Mouse (Mus musculus): ENCODE results near the gene S1pr1. TPM values are rescaled to one million over a fixed set of nuclear protein-coding genes. Genes with fewer than 3 reads are reported as not detected.

The S1pr1 gene
- polyA plus RNA-seq, 1 experiment, result 2.9 TPM

- no peak overlapping the region for H3K4me3 ChIP-seq (ENCODE audit: insufficient read depth, poor library complexity, severe bottlenecking)
- no peaks in the 10 kb centered on the region for H3K79me3 ChIP-seq (ENCODE audit: low read depth)
- TF ChIP-seq MAX (IDR thresholded peaks at IDR 0.05) (no peak), MYOD1 (IDR thresholded peaks at IDR 0.05; ENCODE audit: control insufficient read depth, insufficient read length, low read depth) (no peak), MYOG (IDR thresholded peaks at IDR 0.05; ENCODE audit: control insufficient read depth, extremely low read depth, insufficient read length) (no peak), FOSL1 (IDR thresholded peaks at IDR 0.05; ENCODE audit: insufficient read depth, low read length, poor library complexity, severe bottlenecking) (no peak), CTCF (IDR thresholded peaks at IDR 0.05; ENCODE audit: control insufficient read depth, insufficient read depth, insufficient read length) (no peak), CEBPB (IDR thresholded peaks at IDR 0.05; ENCODE audit: low read depth) (no peak), USF1 (IDR thresholded peaks at IDR 0.05; ENCODE audit: low read depth) (no peak)
- no peaks in the 10 kb centered on the region for H3K36me3 ChIP-seq (ENCODE audit: control insufficient read depth, insufficient read depth)
- H3K27me3 ChIP-seq (ENCODE audit: control insufficient read depth, insufficient read depth, insufficient read length), result no peaks in the 10 kb centered on the region
- H3ac ChIP-seq (ENCODE audit: control insufficient read depth, insufficient read length, low read depth), result no peak overlapping the region
- H3K79me2 ChIP-seq (ENCODE audit: control insufficient read depth, insufficient read depth), result no peaks in the 10 kb centered on the region
Measured at GRCm38 (mm10) chr3:115682328-115683088, 32.4 kb downstream of the S1pr1 start.

GRCm38 (mm10) chr3:115681184-115681583, 33.7 kb downstream of the S1pr1 start:
- no peaks in the 10 kb centered on the region for H3K27me3 ChIP-seq (ENCODE audit: control insufficient read depth, insufficient read depth, insufficient read length)
- TF ChIP-seq CTCF (IDR thresholded peaks at IDR 0.05; ENCODE audit: control insufficient read depth, insufficient read depth, insufficient read length), result no peak
- TF ChIP-seq USF1 (IDR thresholded peaks at IDR 0.05; ENCODE audit: low read depth), result no peak
- TF ChIP-seq CEBPB (IDR thresholded peaks at IDR 0.05; ENCODE audit: low read depth), result no peak
- no peak for TF ChIP-seq MYOG (IDR thresholded peaks at IDR 0.05; ENCODE audit: control insufficient read depth, extremely low read depth, insufficient read length)
- no peak for TF ChIP-seq MAX (IDR thresholded peaks at IDR 0.05)
- TF ChIP-seq FOSL1 (IDR thresholded peaks at IDR 0.05; ENCODE audit: insufficient read depth, low read length, poor library complexity, severe bottlenecking), result no peak
- no peak for TF ChIP-seq MYOD1 (IDR thresholded peaks at IDR 0.05; ENCODE audit: control insufficient read depth, insufficient read length, low read depth)
- H3K79me3 ChIP-seq (ENCODE audit: low read depth), result no peaks in the 10 kb centered on the region
- no peak overlapping the region for H3K4me3 ChIP-seq (ENCODE audit: insufficient read depth, poor library complexity, severe bottlenecking)
- H3K36me3 ChIP-seq (ENCODE audit: control insufficient read depth, insufficient read depth), result no peaks in the 10 kb centered on the region
- H3ac ChIP-seq (ENCODE audit: control insufficient read depth, insufficient read length, low read depth), result no peak overlapping the region
- no peaks in the 10 kb centered on the region for H3K79me2 ChIP-seq (ENCODE audit: control insufficient read depth, insufficient read depth)

- TF ChIP-seq FOSL1 (IDR thresholded peaks at IDR 0.05; ENCODE audit: insufficient read depth, low read length, poor library complexity, severe bottlenecking) (no peak), MYOD1 (IDR thresholded peaks at IDR 0.05; ENCODE audit: control insufficient read depth, insufficient read length, low read depth) (no peak), USF1 (IDR thresholded peaks at IDR 0.05; ENCODE audit: low read depth) (no peak), CEBPB (IDR thresholded peaks at IDR 0.05; ENCODE audit: low read depth) (no peak), MAX (IDR thresholded peaks at IDR 0.05) (no peak), CTCF (IDR thresholded peaks at IDR 0.05; ENCODE audit: control insufficient read depth, insufficient read depth, insufficient read length) (no peak)
- Histone ChIP-seq H3K27me3 (ENCODE audit: control insufficient read depth, insufficient read depth, insufficient read length) (no peaks in the 10 kb centered on the region), H3ac (ENCODE audit: control insufficient read depth, insufficient read length, low read depth) (no peak overlapping the region), H3K4me3 (ENCODE audit: insufficient read depth, poor library complexity, severe bottlenecking) (no peak overlapping the region), H3K79me2 (ENCODE audit: control insufficient read depth, insufficient read depth) (no peaks in the 10 kb centered on the region), H3K79me3 (ENCODE audit: low read depth) (no peaks in the 10 kb centered on the region), H3K36me3 (ENCODE audit: control insufficient read depth, insufficient read depth) (no peaks in the 10 kb centered on the region)
Measured at GRCm38 (mm10) chr3:115679022-115679421, 35.9 kb downstream of the S1pr1 start.

- Histone ChIP-seq H3K36me3 (ENCODE audit: control insufficient read depth, insufficient read depth) (no peaks in the 10 kb centered on the region), H3ac (ENCODE audit: control insufficient read depth, insufficient read length, low read depth) (no peak overlapping the region), H3K4me3 (ENCODE audit: insufficient read depth, poor library complexity, severe bottlenecking) (no peak overlapping the region), H3K27me3 (ENCODE audit: control insufficient read depth, insufficient read depth, insufficient read length) (no peaks in the 10 kb centered on the region), H3K79me3 (ENCODE audit: low read depth) (no peaks in the 10 kb centered on the region), H3K79me2 (ENCODE audit: control insufficient read depth, insufficient read depth) (no peaks in the 10 kb centered on the region)
- TF ChIP-seq CEBPB (IDR thresholded peaks at IDR 0.05; ENCODE audit: low read depth) (no peak), MYOD1 (IDR thresholded peaks at IDR 0.05; ENCODE audit: control insufficient read depth, insufficient read length, low read depth) (no peak), USF1 (IDR thresholded peaks at IDR 0.05; ENCODE audit: low read depth) (no peak), FOSL1 (IDR thresholded peaks at IDR 0.05; ENCODE audit: insufficient read depth, low read length, poor library complexity, severe bottlenecking) (no peak), CTCF (IDR thresholded peaks at IDR 0.05; ENCODE audit: control insufficient read depth, insufficient read depth, insufficient read length) (no peak)
Measured at GRCm38 (mm10) chr3:115675546-115676535, 39.0 kb downstream of the S1pr1 start.

GRCm38 (mm10) chr3:115674665-115675064, 40.2 kb downstream of the S1pr1 start:
- Histone ChIP-seq H3K4me3 (ENCODE audit: insufficient read depth, poor library complexity, severe bottlenecking) (no peak overlapping the region), H3K79me2 (ENCODE audit: control insufficient read depth, insufficient read depth) (no peaks in the 10 kb centered on the region), H3K36me3 (ENCODE audit: control insufficient read depth, insufficient read depth) (no peaks in the 10 kb centered on the region), H3K27me3 (ENCODE audit: control insufficient read depth, insufficient read depth, insufficient read length) (no peaks in the 10 kb centered on the region), H3ac (ENCODE audit: control insufficient read depth, insufficient read length, low read depth) (no peak overlapping the region), H3K79me3 (ENCODE audit: low read depth) (no peaks in the 10 kb centered on the region)
- TF ChIP-seq FOSL1 (IDR thresholded peaks at IDR 0.05; ENCODE audit: insufficient read depth, low read length, poor library complexity, severe bottlenecking) (no peak), MYOD1 (IDR thresholded peaks at IDR 0.05; ENCODE audit: control insufficient read depth, insufficient read length, low read depth) (no peak), USF1 (IDR thresholded peaks at IDR 0.05; ENCODE audit: low read depth) (no peak), MAX (IDR thresholded peaks at IDR 0.05) (no peak), CTCF (IDR thresholded peaks at IDR 0.05; ENCODE audit: control insufficient read depth, insufficient read depth, insufficient read length) (no peak), MYOG (IDR thresholded peaks at IDR 0.05; ENCODE audit: control insufficient read depth, extremely low read depth, insufficient read length) (no peak), CEBPB (IDR thresholded peaks at IDR 0.05; ENCODE audit: low read depth) (no peak)
